ENCODE assay signal across 11 mouse cellular contexts in genomic region chr15:77661841-77662240, GRCm38 (mm10). TPM values are rescaled to one million over a fixed set of nuclear protein-coding genes. Genes with fewer than 3 reads are reported as not detected.
"Had no signal": no experiment of that assay in that cellular context is flagged by ENCODE, and none has a peak within 500 bp of the region (broad histone marks: within the 10 kb centered on the region; RNA-seq: fewer than 3 reads in every experiment).

No protein-coding gene starts in this region.

RNA-seq across cellular contexts. Expression of gene Apol11b, which starts 18.8 kb away (rescaled TPM):
- total RNA-seq: megakaryocyte, adult 5-6 weeks had no signal
- polyA plus RNA-seq: lung, embryonic 16.5 days; midbrain, embryonic 10.5 days; midbrain, embryonic 14.5 days; midbrain, embryonic 16.5 days; neural tube, embryonic 11.5 days had no signal

RNA-seq across cellular contexts. Expression of gene Apol7e, which starts 36.8 kb away (rescaled TPM):
- polyA plus RNA-seq: lung, embryonic 14.5 days; lung, embryonic 16.5 days; midbrain, embryonic 10.5 days; midbrain, embryonic 12.5 days; midbrain, embryonic 14.5 days; midbrain, embryonic 16.5 days; myocyte; neural tube, embryonic 11.5 days; neural tube, embryonic 15.5 days; testis, adult 2 months had no signal
